Mouse (Mus musculus) stomach, postnatal 0 days (tissue): ENCODE data around the gene Hist2h2ac.
"Not testable (repeated sequence)": the region's sequence is repeated elsewhere in the genome, so short reads cannot be mapped to it uniquely, and the experiment has no call there.

ENCODE experiments used
- CTCF ChIP-seq: IDR thresholded peaks from 2 replicates; pipeline ENCODE4 v1.5.1; 2016; ENCODE audit warnings: antibody characterized with exemption, low read depth, mild to moderate bottlenecking, moderate library complexity
- EP300 ChIP-seq: optimal IDR thresholded peaks from 2 replicates; pipeline ENCODE3; 2016; ENCODE audit warnings: antibody characterized with exemption

DNA sequence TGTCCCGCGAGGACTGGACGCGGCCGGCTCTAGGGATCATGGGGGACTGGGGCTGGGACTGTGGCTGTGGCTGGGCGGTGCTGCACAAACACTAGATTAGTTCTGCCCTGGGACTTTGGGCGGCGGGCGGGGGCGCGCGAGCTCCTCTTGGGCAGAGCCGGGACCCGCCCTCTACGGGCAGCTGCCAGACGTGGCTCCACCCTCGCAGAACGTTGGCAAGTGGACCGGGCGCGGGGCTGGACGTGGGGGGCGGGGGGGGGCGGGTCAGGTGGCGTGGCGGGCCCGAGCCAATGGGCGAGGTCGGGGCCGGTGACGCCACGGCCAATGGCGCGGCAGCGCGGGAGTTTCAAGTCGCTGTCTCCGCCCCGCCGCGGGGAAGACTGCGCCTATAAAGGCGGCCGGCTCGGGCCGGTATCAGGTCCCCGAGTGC is 25.8 kb upstream of the Hist2h2ac start, which contains the start of gene Hist2h3c1:
- not testable (repeated sequence) for TF ChIP-seq EP300, CTCF
